Mouse (Mus musculus) E14TG2a.4 (cell line): ENCODE results near the gene Adarb1.

Experiments used
- CTCF ChIP-seq: conservative IDR thresholded peaks from 2 replicates; pipeline ENCODE4 v1.5.1; 2014; ENCODE audit warnings: low read length
- NANOG ChIP-seq: IDR thresholded peaks from 2 replicates; pipeline ENCODE4 v1.6.1; 2014; ENCODE audit warnings: borderline replicate concordance, low read length, mixed read lengths
- POU5F1 ChIP-seq: IDR thresholded peaks from 2 replicates; pipeline ENCODE4 v1.6.1; 2014; ENCODE audit warnings: low read length, borderline replicate concordance

DNA sequence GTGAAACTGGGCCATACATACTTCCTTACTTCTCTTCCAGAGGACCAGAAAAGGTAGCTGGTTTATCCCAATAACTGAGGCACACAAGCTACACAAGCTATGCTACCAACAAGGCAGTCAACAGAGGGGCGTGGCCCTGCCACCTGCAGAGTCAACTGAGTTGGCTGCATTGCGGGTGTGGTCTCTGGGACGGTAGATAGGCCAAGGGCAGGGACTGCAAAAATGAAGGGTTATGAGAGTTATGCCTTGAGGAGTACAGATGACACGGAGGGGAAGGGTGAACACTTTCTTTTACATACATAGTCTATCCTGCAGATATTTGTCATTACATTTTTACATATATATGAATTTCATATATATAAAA is 117.2 kb downstream of the Adarb1 start:
- TF ChIP-seq CTCF (no peak), NANOG (no peak), POU5F1 (no peak)
